Mouse (Mus musculus) monocyte, adult 5-6 weeks (primary cell): Measurements from ENCODE around the gene Zfpl1. TPM values are rescaled to one million over a fixed set of nuclear protein-coding genes. Genes with fewer than 3 reads are reported as not detected.

Experiments
- ATAC-seq: fragments of 153-309, 156-312 bp; replicated peaks from 2 replicates; pipeline ENCODE4 v1.8.0; 2017; ENCODE audit warnings: mild to moderate bottlenecking; ENCODE audit not compliant: low TSS enrichment, insufficient number of reproducible peaks, severe bottlenecking, poor library complexity, low FRiP score
- total RNA-seq: library from RNA; stranded (forward); fragments of 200-1000, 200-491, 200-594 nt; gene quantifications from 3 replicates; pipeline ENCODE4 v1.2.3, GENCODE M21; 2017

Zfpl1 gene
- total RNA-seq, 1 experiment from 2014 or later = 29.3 TPM

DNA sequence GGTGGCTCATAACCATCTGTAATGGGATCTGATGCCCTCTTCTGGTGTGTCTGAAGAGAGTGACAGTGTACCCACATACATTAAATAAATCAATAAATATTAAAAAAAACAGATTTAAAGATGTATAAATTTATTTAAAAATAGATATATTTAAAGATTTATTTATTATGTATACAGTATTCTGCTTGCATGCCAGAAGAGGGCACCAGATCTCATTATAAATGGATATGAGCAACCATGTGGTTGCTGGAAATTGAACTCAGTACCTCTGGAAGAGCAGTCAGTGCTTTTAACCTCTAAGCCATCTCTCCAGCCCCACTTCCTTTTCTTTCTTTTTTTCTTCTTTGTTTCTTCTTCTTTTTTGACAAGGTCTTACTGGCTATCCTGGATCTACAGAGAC is 44.8 kb downstream of the Zfpl1 start:
- ATAC-seq = no peak

DNA sequence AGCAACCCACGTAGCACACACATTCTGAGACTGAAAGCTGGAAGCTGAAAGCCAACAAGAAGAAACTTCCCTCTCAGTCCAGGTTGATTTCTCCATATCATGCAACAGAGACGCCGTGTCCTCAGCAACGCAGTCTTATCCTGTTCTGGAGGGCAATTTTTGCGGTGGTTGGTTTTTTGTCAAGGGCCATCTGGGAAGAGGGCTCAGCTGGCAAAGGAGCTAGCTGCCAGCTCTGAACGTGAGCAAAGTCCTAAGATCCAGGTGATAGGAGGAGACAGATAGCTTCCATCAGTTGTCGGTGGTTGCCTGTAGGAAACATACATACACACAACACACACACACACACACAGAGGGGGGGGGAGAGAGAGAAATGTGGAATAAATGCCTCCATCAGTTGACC is 46.4 kb downstream of the Zfpl1 start:
- no peak for ATAC-seq

DNA sequence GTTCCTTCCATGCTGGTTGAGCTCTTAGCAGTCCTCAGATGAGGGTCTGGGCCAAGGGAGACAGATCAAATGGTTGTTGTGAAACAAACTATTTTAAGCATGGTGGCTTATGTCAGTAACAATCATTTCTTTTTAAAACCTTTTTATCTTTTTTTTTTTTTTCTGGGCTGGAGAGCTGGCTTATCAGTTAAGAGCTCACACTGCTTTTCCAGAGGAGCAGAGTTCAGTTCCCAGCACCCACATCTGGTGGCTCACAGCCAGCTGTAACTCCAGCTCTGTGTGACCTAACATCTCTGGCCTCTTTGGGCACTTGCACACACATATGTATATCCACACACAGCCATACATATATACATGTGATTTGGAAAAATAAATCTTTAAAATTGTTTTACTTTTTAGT is 47.1 kb downstream of the Zfpl1 start:
- no peak for ATAC-seq

DNA sequence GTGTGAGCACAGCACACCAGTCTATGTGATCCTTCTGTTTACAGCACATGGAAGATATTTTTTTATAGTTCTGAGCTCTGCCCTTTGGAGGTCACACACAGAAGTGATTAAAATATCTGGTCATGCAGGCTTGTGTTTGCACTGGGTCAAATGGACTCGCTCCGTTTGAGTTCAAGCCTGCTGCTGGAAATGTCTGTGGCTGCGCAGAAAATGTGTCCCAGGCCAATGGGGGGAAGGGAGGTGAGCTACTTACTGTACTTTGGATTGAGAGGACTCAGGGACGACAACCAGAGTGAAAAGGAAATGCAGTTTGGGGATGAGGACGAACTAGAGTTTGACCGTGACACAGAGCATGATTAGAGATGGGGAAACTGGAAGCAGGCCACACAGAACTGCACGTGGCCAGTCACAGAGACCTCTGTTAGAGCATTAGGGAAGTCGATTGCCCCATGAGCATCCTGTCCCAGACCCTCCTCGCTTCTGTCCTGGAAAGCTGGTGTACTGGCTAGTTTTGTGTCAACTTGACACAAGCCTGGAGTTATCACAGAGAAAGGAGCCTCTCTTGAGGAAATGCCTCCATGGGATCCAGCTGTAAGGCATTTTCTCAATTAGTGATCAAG is 48.7 kb downstream of the Zfpl1 start:
- ATAC-seq = no peak

Other genes starting within 250 kb of the Zfpl1 start
- 32.8 to 50.6 TPM (median 34.5 TPM) in 3 replicates for gene Frmd8, start 209.7 kb downstream of the Zfpl1 start, total RNA-seq
- 64.4 to 73.5 TPM (median 69.7 TPM) in 3 replicates for gene Slc25a45, start 207.1 kb downstream of the Zfpl1 start, total RNA-seq
- gene Tigd3, start 190.8 kb downstream of the Zfpl1 start, total RNA-seq = 0.64 to 0.97 TPM (median 0.95 TPM) in 3 replicates
- 50.3 to 76.6 TPM (median 76.0 TPM) in 3 replicates for gene Dpf2, start 171.9 kb downstream of the Zfpl1 start, total RNA-seq
- 14.7 to 32.1 TPM (median 27.0 TPM) in 3 replicates for gene Cdc42ep2, start 160.1 kb downstream of the Zfpl1 start, total RNA-seq
- gene Pola2, start 120.8 kb downstream of the Zfpl1 start, total RNA-seq = 16.7 to 31.5 TPM (median 26.8 TPM) in 3 replicates
- not detected in 3 replicates for gene Slc22a20, start 98.8 kb downstream of the Zfpl1 start, total RNA-seq
- 45.8 to 78.2 TPM (median 59.2 TPM) in 3 replicates for gene Capn1, start 69.1 kb downstream of the Zfpl1 start, total RNA-seq
- gene Syvn1, start 38.4 kb downstream of the Zfpl1 start, total RNA-seq = 7.7 to 16.8 TPM (median 11.2 TPM) in 3 replicates
- gene Mrpl49, start 27.2 kb downstream of the Zfpl1 start, total RNA-seq = 10.1 to 30.8 TPM (median 29.6 TPM) in 3 replicates
- 2,354 to 3,035 TPM (median 2,719 TPM) in 3 replicates for gene Fau, start 27.1 kb downstream of the Zfpl1 start, total RNA-seq
- gene Znhit2, start 23.8 kb downstream of the Zfpl1 start, total RNA-seq = 4.8 to 9.3 TPM (median 8.4 TPM) in 3 replicates
- 5.5 to 18.5 TPM (median 8.9 TPM) in 3 replicates for gene Tm7sf2, start 16.6 kb downstream of the Zfpl1 start, total RNA-seq
- 61.1 to 80.8 TPM (median 75.6 TPM) in 3 replicates for gene Vps51, start 7.7 kb downstream of the Zfpl1 start, total RNA-seq
- gene Tmem262, start 4.9 kb downstream of the Zfpl1 start, total RNA-seq = not detected in 3 replicates
- 0.43 TPM in 1 of 3 replicates, not detected in the others for gene Gm28374, start 2.7 kb downstream of the Zfpl1 start, total RNA-seq
- gene Cdca5, start within 50 bp of the Zfpl1 start, total RNA-seq = 0.49 to 0.76 TPM (median 0.75 TPM) in 3 replicates
- gene AC131692.1, start 9.5 kb upstream of the Zfpl1 start, total RNA-seq = 1.4 TPM in 1 of 3 replicates, not detected in the others
- 1.3 TPM in 1 of 3 replicates, not detected in the others for gene Naaladl1, start 20.8 kb upstream of the Zfpl1 start, total RNA-seq
- gene Sac3d1, start 33.7 kb upstream of the Zfpl1 start, total RNA-seq = 2.1 to 2.6 TPM (median 2.1 TPM) in 3 replicates
- gene Snx15, start 43.3 kb upstream of the Zfpl1 start, total RNA-seq = 8.8 to 22.5 TPM (median 11.5 TPM) in 3 replicates
- 0.78 to 5.3 TPM (median 1.9 TPM) in 3 replicates for gene Batf2, start 56.0 kb upstream of the Zfpl1 start, total RNA-seq
- gene Arl2, start 56.6 kb upstream of the Zfpl1 start, total RNA-seq = 4.8 to 9.6 TPM (median 5.8 TPM) in 3 replicates
- not detected in 3 replicates for gene Majin, start 99.4 kb upstream of the Zfpl1 start, total RNA-seq
- not detected in 3 replicates for gene Gpha2, start 141.4 kb upstream of the Zfpl1 start, total RNA-seq
- gene Ppp2r5b, start 150.9 kb upstream of the Zfpl1 start, total RNA-seq = 15.6 to 22.7 TPM (median 18.0 TPM) in 3 replicates
- 32.7 to 41.0 TPM (median 33.2 TPM) in 3 replicates for gene Atg2a, start 156.7 kb upstream of the Zfpl1 start, total RNA-seq
- 40.8 to 62.5 TPM (median 59.6 TPM) in 3 replicates for gene Ehd1, start 191.8 kb upstream of the Zfpl1 start, total RNA-seq
- 1.9 to 4.3 TPM (median 2.2 TPM) in 3 replicates for gene Cdc42bpg, start 221.5 kb upstream of the Zfpl1 start, total RNA-seq